Mouse (Mus musculus): ENCODE measurements around the gene Gm49354. TPM values are rescaled to one million over a fixed set of nuclear protein-coding genes. Genes with fewer than 3 reads are reported as not detected.

Gene Gm49354
- total and polyA plus RNA-seq, 3 experiments: 3.6 TPM; not detected in 2

- DNase-seq (ENCODE audit: low read depth, low spot score): no peak
- Histone ChIP-seq H3K4me1 (ENCODE audit: control insufficient read depth in 1 of 2, insufficient read depth in 2 of 2, low read length in 2 of 2) (peaks cover 0 to 13% of the 10 kb centered on the region in 2 experiments; a peak in 2 of 4 replicates), H3K9ac (ENCODE audit: control insufficient read depth, low read depth, low read length, poor library complexity, severe bottlenecking) (no peak overlapping the region), H3K27me3 (ENCODE audit: control insufficient read depth in 1 of 2, insufficient read depth in 2 of 2, low read length in 2 of 2) (no peaks in the 10 kb centered on the region), H3K79me2 (ENCODE audit: control insufficient read depth, insufficient read depth, low read length, poor library complexity) (no peaks in the 10 kb centered on the region), H3K36me3 (ENCODE audit: control insufficient read depth in 1 of 2, insufficient read depth in 2 of 2, low read length in 2 of 2) (peaks cover 0 to 6% of the 10 kb centered on the region in 2 experiments; a peak in 2 of 4 replicates), H3K4me3 (ENCODE audit: control insufficient read depth in 1 of 2, insufficient read depth in 1 of 2, low read depth in 2 of 2, low read length in 2 of 2) (no peak overlapping the region), H3K9me3 (replicated peaks; ENCODE audit: insufficient read depth, low read length) (no peaks in the 10 kb centered on the region), H3K27ac (ENCODE audit: control insufficient read depth, low read depth, low read length) (no peak overlapping the region)
- TF ChIP-seq MEF2A (IDR thresholded peaks at IDR 0.05; ENCODE audit: extremely low read depth, insufficient replicate concordance, low read depth, low read length, poor library complexity, severe bottlenecking) (no peak), UBTF (IDR thresholded peaks at IDR 0.05; ENCODE audit: borderline replicate concordance, insufficient read depth, low read depth, low read length) (no peak), SIN3A (IDR thresholded peaks at IDR 0.05; ENCODE audit: low read length) (no peak), E2F4 (IDR thresholded peaks at IDR 0.05; ENCODE audit: borderline replicate concordance, low read depth, low read length) (no peak), BHLHE40 (IDR thresholded peaks at IDR 0.05; ENCODE audit: borderline replicate concordance, low read depth, low read length) (no peak), NELFE (IDR thresholded peaks at IDR 0.05; ENCODE audit: low read depth, low read length) (no peak), TCF12 (IDR thresholded peaks at IDR 0.05; ENCODE audit: low read depth, low read length) (no peak), NRF1 (IDR thresholded peaks at IDR 0.05; ENCODE audit: insufficient read depth, low read depth, low read length, poor library complexity, severe bottlenecking) (no peak), MAFK (IDR thresholded peaks at IDR 0.05; ENCODE audit: borderline replicate concordance, low read depth, low read length) (no peak), SMC3 (IDR thresholded peaks at IDR 0.05; ENCODE audit: low read depth, low read length) (no peak), POLR2AphosphoS2 (IDR thresholded peaks at IDR 0.05; ENCODE audit: low read length) (no peak), MXI1 (IDR thresholded peaks at IDR 0.05; ENCODE audit: low read depth, low read length) (no peak), ZC3H11A (IDR thresholded peaks at IDR 0.05; ENCODE audit: low read depth, low read length) (no peak), POLR2AphosphoS5 (IDR thresholded peaks at IDR 0.05; ENCODE audit: borderline replicate concordance, low read depth, low read length) (no peak), ZKSCAN1 (IDR thresholded peaks at IDR 0.05; ENCODE audit: low read depth, low read length) (no peak), JUND (IDR thresholded peaks at IDR 0.05; ENCODE audit: low read depth, low read length) (no peak), ELF1 (IDR thresholded peaks at IDR 0.05; ENCODE audit: low read depth, low read length) (no peak), USF2 (IDR thresholded peaks at IDR 0.05; ENCODE audit: borderline replicate concordance in 1 of 2, insufficient read depth in 1 of 2, low read depth in 1 of 2, low read length in 2 of 2) (no peak)
Measured at GRCm38 (mm10) chr13:59738455-59738854, 43.6 kb downstream of the Gm49354 start.

DNA sequence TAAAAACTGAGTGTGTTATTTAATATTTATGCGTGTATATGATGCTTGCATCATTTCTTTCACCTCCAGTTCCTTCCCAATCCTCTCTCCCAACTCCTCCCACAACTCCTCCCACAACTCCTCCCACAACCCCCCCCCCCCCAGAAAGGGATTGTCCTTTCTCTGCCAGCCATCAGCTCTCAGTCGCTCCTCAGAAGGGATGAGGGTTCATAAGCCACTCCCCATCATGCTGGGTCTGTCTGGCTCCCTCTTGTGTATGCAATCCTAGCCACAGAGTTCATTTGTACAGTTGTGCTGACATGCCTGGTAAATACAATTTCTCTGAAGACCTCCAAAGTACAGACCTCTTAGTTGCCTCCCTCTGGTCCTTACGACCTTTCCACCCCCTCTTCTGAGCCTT is 46.9 kb downstream of the Gm49354 start:
- peak; percentile 86 for DNase-seq (ENCODE audit: low read depth, low spot score)
- H3K4me1 ChIP-seq (ENCODE audit: control insufficient read depth in 1 of 2, insufficient read depth in 2 of 2, low read length in 2 of 2): peaks cover 0 to 14% of the 10 kb centered on the region in 2 experiments; a peak in 2 of 4 replicates
- no peak overlapping the region for H3K9ac ChIP-seq (ENCODE audit: control insufficient read depth, low read depth, low read length, poor library complexity, severe bottlenecking)
- no peaks in the 10 kb centered on the region for H3K79me2 ChIP-seq (ENCODE audit: control insufficient read depth, insufficient read depth, low read length, poor library complexity)
- no peaks in the 10 kb centered on the region for H3K27me3 ChIP-seq (ENCODE audit: control insufficient read depth in 1 of 2, insufficient read depth in 2 of 2, low read length in 2 of 2)
- H3K9me3 ChIP-seq (replicated peaks; ENCODE audit: insufficient read depth, low read length): no peaks in the 10 kb centered on the region
- no peak overlapping the region for H3K4me3 ChIP-seq (ENCODE audit: control insufficient read depth in 1 of 2, insufficient read depth in 1 of 2, low read depth in 2 of 2, low read length in 2 of 2)
- H3K27ac ChIP-seq (ENCODE audit: control insufficient read depth, low read depth, low read length): no peak overlapping the region
- H3K36me3 ChIP-seq (ENCODE audit: control insufficient read depth in 1 of 2, insufficient read depth in 2 of 2, low read length in 2 of 2): peaks cover 0 to 6% of the 10 kb centered on the region in 2 experiments; a peak in 2 of 4 replicates
- TF ChIP-seq GATA1 (IDR thresholded peaks at IDR 0.05; ENCODE audit: low read depth, low read length) (no peak), TCF12 (IDR thresholded peaks at IDR 0.05; ENCODE audit: low read depth, low read length) (no peak), EP300 (IDR thresholded peaks at IDR 0.05; ENCODE audit: low read depth in 1 of 2, low read length in 2 of 2) (no peak), CTCF (IDR thresholded peaks at IDR 0.05 in 2 of 3, conservative IDR thresholded peaks at IDR 0.05 in 1 of 3; ENCODE audit: control insufficient read depth in 1 of 3, insufficient read depth in 1 of 3, low read depth in 2 of 3, low read length in 3 of 3, poor library complexity in 1 of 3, severe bottlenecking in 1 of 3) (peak; percentile 13 to 52 (median 17); a peak in 2 of 6 replicates), MEF2A (IDR thresholded peaks at IDR 0.05; ENCODE audit: extremely low read depth, insufficient replicate concordance, low read depth, low read length, poor library complexity, severe bottlenecking) (no peak), RAD21 (IDR thresholded peaks at IDR 0.05; ENCODE audit: low read depth, low read length) (peak; percentile 6; the same call in 1 of the 2 replicates), SMC3 (IDR thresholded peaks at IDR 0.05; ENCODE audit: low read depth, low read length) (peak; percentile 51), ZC3H11A (IDR thresholded peaks at IDR 0.05; ENCODE audit: low read depth, low read length) (0 out of 2 replicates have a peak, but pooled peaks have one; percentile 15), ZNF384 (IDR thresholded peaks at IDR 0.05; ENCODE audit: low read depth, low read length) (no peak), MAZ (IDR thresholded peaks at IDR 0.05; ENCODE audit: low read depth, low read length) (0 out of 2 replicates have a peak, but pooled peaks have one; percentile 30)

Measured in MEL (cell line).